Mouse (Mus musculus) bone marrow macrophage, adult 2 months (primary cell): ENCODE data around the gene Dennd1a.

Experiments used
- CTCF ChIP-seq: IDR thresholded peaks from 2 replicates; pipeline ENCODE4 v1.5.1; 2012; ENCODE audit warnings: low read depth, mild to moderate bottlenecking, low read length, moderate library complexity
- POLR2A ChIP-seq: IDR thresholded peaks from 2 replicates; pipeline ENCODE4 v1.6.1; 2012; ENCODE audit warnings: mild to moderate bottlenecking, low read depth, low read length, borderline replicate concordance

DNA sequence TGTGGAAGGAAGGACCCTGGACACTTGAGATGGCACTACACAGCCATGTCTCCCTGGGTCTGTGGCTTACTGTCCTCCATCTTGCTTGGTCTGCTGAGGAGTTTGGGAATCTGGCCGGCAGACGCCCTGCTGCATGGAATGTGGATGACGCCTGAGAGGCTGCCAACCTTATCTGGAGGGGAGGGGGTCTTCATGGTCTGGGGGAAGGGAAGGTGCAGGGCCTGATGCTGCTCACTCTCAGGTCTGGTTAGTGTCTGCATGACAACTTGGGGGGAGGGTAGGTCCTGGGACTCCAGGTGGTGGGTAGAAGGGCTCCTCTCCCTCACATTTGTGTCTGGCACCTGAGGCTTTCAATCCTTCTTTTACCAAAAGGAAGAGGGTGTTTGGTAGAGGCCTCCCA, 505.8 kb downstream of the Dennd1a start:
- TF ChIP-seq CTCF (no peak), POLR2A (no peak)
